In genomic region chr6:129876549-129876948, GRCm38 (mm10) we compare ENCODE assay signal across 24 mouse cellular contexts. TPM values are rescaled to one million over a fixed set of nuclear protein-coding genes. Genes with fewer than 3 reads are reported as not detected.
DNase-seq lines count a peak whose midpoint lies in the region; ATAC-seq and TF ChIP-seq lines count a peak whose summit lies in the region.
"Had no signal": no experiment of that assay in that cellular context is flagged by ENCODE, and none has a peak within 500 bp of the region (broad histone marks: within the 10 kb centered on the region; RNA-seq: fewer than 3 reads in every experiment).

Klra17 (minus strand) TSS chr6:129876672.

- no peak for ATAC-seq in liver, embryonic 12.5 days
- peak; percentile 90 for ATAC-seq in megakaryocyte, adult 5-6 weeks (ENCODE audit: poor library complexity, severe bottlenecking)
- ATAC-seq in erythroid progenitor cell, adult 5-6 weeks (replicated peaks; ENCODE audit: low FRiP score, poor library complexity, severe bottlenecking): no peak
- ATAC-seq in forebrain, embryonic 11.5 days (replicated peaks; ENCODE audit: low FRiP score): no peak
- ATAC-seq: forebrain, embryonic 13.5 days; hindbrain, embryonic 16.5 days; inflammation-experienced regulatory T-cells, adult 6 months; intestine, postnatal 0 days had no signal

- TF ChIP-seq CTCF in liver, adult 2 months (IDR thresholded peaks at IDR 0.05; ENCODE audit: low read depth, low read length): no peak

- H3K9me3 ChIP-seq in liver, embryonic 12.5 days (replicated peaks): 0 out of 2 replicates have a peak, but pooled peaks cover 4% of the 10 kb centered on the region
- H3K9me3 ChIP-seq in forebrain, embryonic 11.5 days (ENCODE audit: control insufficient read depth, low read length): peaks cover 4% of the 10 kb centered on the region; the same call in 1 of the 2 replicates

- H3K4me1 ChIP-seq in liver, adult 2 months (ENCODE audit: control insufficient read depth, insufficient read depth, low read length): no peaks in the 10 kb centered on the region
- no peaks in the 10 kb centered on the region for H3K4me1 ChIP-seq in liver, embryonic 12.5 days
- H3K4me1 ChIP-seq in forebrain, embryonic 11.5 days (replicated peaks; ENCODE audit: control insufficient read depth, insufficient read depth, low read length): no peaks in the 10 kb centered on the region
- H3K4me1 ChIP-seq: embryonic facial prominence, embryonic 12.5 days; forebrain, embryonic 13.5 days; heart, embryonic 12.5 days; hindbrain, embryonic 12.5 days had no signal

- 34% methylated on average over 1 of the region's 1 CpGs for WGBS in liver, adult 2 months
- 15% methylated on average over 1 of the region's 1 CpGs for WGBS in liver, embryonic 12.5 days (ENCODE audit: insufficient replicate concordance)
- WGBS in forebrain, embryonic 11.5 days: 55% methylated on average over 1 of the region's 1 CpGs

- no peak within 1 kb of the TSS for H3K27ac ChIP-seq in liver, adult 2 months (replicated peaks; ENCODE audit: insufficient read depth, low read depth, low read length)
- no peak within 1 kb of the TSS for H3K27ac ChIP-seq in liver, embryonic 12.5 days
- H3K27ac ChIP-seq in forebrain, embryonic 11.5 days (ENCODE audit: low read depth, low read length): no peak within 1 kb of the TSS
- H3K27ac ChIP-seq: embryonic facial prominence, embryonic 12.5 days; forebrain, embryonic 13.5 days; heart, adult 2 months; hindbrain, embryonic 12.5 days had no signal

- TF ChIP-seq POLR2A in liver, adult 2 months (IDR thresholded peaks at IDR 0.05; ENCODE audit: extremely low read depth, insufficient read depth, low read length): no peak

- H3K79me2 ChIP-seq in liver, adult 2 months (ENCODE audit: control insufficient read depth, insufficient read depth, low read length): no peaks in the 10 kb centered on the region

- DNase-seq in liver, adult 2 months (ENCODE audit: extremely low read depth, low read depth, low spot score): peak; percentile 1
- DNase-seq in c-Kit-positive CD71-negative TER-119-negative erythroid progenitor cells, embryonic 14.5 days (ENCODE audit: low read depth): peak; percentile 23
- no peak for DNase-seq in embryo, embryonic 11 days
- no peak for DNase-seq in spleen, postnatal 14 days (ENCODE audit: low spot score in 2 of 2)
- no peak for DNase-seq in forebrain, embryonic 11.5 days (ENCODE audit: low spot score)
- DNase-seq: adrenal gland, postnatal 10 days; cerebellum, adult 2 months; cerebellum, postnatal 10 days; gastrocnemius, postnatal 36 days; heart, adult 2 months; heart, postnatal 36 days had no signal

- H3K4me3 ChIP-seq in liver, adult 2 months (ENCODE audit: insufficient read depth, low read depth, low read length): no peak within 1 kb of the TSS
- no peak within 1 kb of the TSS for H3K4me3 ChIP-seq in liver, embryonic 12.5 days
- no peak within 1 kb of the TSS for H3K4me3 ChIP-seq in forebrain, embryonic 11.5 days (ENCODE audit: low read depth, low read length)
- H3K4me3 ChIP-seq: embryonic facial prominence, embryonic 12.5 days; forebrain, embryonic 13.5 days; heart, adult 2 months; heart, embryonic 12.5 days; hindbrain, embryonic 12.5 days had no signal

- H3K36me3 ChIP-seq in liver, adult 2 months (ENCODE audit: control insufficient read depth, insufficient read depth, low read length): no peaks in the 10 kb centered on the region
- H3K36me3 ChIP-seq in liver, embryonic 12.5 days: no peaks in the 10 kb centered on the region
- H3K36me3 ChIP-seq in forebrain, embryonic 11.5 days (ENCODE audit: control insufficient read depth, insufficient read depth, low read length): no peaks in the 10 kb centered on the region
- H3K36me3 ChIP-seq: embryonic facial prominence, embryonic 12.5 days; heart, embryonic 12.5 days; hindbrain, embryonic 12.5 days had no signal

- no peak within 1 kb of the TSS for H3K4me2 ChIP-seq in liver, embryonic 12.5 days
- no peak within 1 kb of the TSS for H3K4me2 ChIP-seq in forebrain, embryonic 11.5 days (ENCODE audit: low read depth, low read length, severe bottlenecking)
- H3K4me2 ChIP-seq: embryonic facial prominence, embryonic 12.5 days; forebrain, embryonic 13.5 days; heart, embryonic 12.5 days; hindbrain, embryonic 12.5 days had no signal

- H3K27me3 ChIP-seq in liver, adult 2 months (ENCODE audit: control insufficient read depth, insufficient read depth, low read length): no peaks in the 10 kb centered on the region
- no peaks in the 10 kb centered on the region for H3K27me3 ChIP-seq in liver, embryonic 12.5 days (replicated peaks)
- H3K27me3 ChIP-seq in forebrain, embryonic 11.5 days (ENCODE audit: control insufficient read depth, insufficient read depth, low read length): no peaks in the 10 kb centered on the region
- H3K27me3 ChIP-seq: embryonic facial prominence, embryonic 12.5 days; forebrain, embryonic 13.5 days; heart, embryonic 12.5 days; hindbrain, embryonic 12.5 days had no signal

- H3K9ac ChIP-seq in liver, adult 2 months (ENCODE audit: low read depth, low read length): no peak within 1 kb of the TSS
- H3K9ac ChIP-seq in liver, embryonic 12.5 days: no peak within 1 kb of the TSS
- no peak within 1 kb of the TSS for H3K9ac ChIP-seq in forebrain, embryonic 11.5 days (ENCODE audit: low read length)
- H3K9ac ChIP-seq: embryonic facial prominence, embryonic 12.5 days; forebrain, embryonic 13.5 days; heart, embryonic 12.5 days; hindbrain, embryonic 12.5 days had no signal

RNA-seq across cellular contexts. Expression of gene Klra17, which starts in this region (rescaled TPM):
- 0.09 and 0.34 TPM in 2 replicates for total RNA-seq in liver, adult 2 months (2014; rRNA removed)
- not detected in 2 replicates for polyA plus RNA-seq in liver, adult 2 months (2012; rRNA removed)
- polyA plus RNA-seq in liver, embryonic 12.5 days (2016; fragmentation: Nextera tagmentation; extraction: Ambion mirVana): not detected in 2 replicates
- 9.8 and 11.6 TPM in 2 replicates for total RNA-seq in megakaryocyte, adult 5-6 weeks (2015)
- 4.2 and 6.1 TPM in 2 replicates for total RNA-seq in megakaryocyte, adult 5-6 weeks (2017)
- total RNA-seq in erythroid progenitor cell, adult 5-6 weeks (2015; ENCODE audit: low replicate concordance): 3.2 TPM in 1 of 2 replicates, not detected in the other
- 0.90 TPM in 1 of 2 replicates, not detected in the other for total RNA-seq in erythroid progenitor cell, adult 5-6 weeks (2017; ENCODE audit: low replicate concordance)
- polyA plus RNA-seq in forebrain, embryonic 11.5 days (2014; fragmentation: Nextera tagmentation; extraction: Ambion mirVana): not detected in 2 replicates
- total RNA-seq: adrenal gland, postnatal 10 days; ES-E14; gastrocnemius, adult 8-10 months; gastrocnemius, postnatal 36 days; heart, adult 2 months; heart, postnatal 36 days had no signal
- polyA plus RNA-seq: cerebellum, adult 2 months; embryonic facial prominence, embryonic 12.5 days; forebrain, embryonic 13.5 days; heart, adult 2 months; heart, embryonic 12.5 days; heart, embryonic 16.5 days; hindbrain, embryonic 12.5 days; hindbrain, embryonic 16.5 days; intestine, postnatal 0 days had no signal

Comparison
In these comparisons a context has a peak if more than half of its experiments do, and no peak if none do; other contexts are left out.
1. Peak in DNase-seq in liver, adult 2 months; RNA of the gene not detected or under 1 TPM.